Mouse (Mus musculus) gastrocnemius, adult 18-20 months (tissue): ENCODE results near the gene Gm10842. TPM values are rescaled to one million over a fixed set of nuclear protein-coding genes. Genes with fewer than 3 reads are reported as not detected.

ENCODE experiments used
- DNase-seq: peaks from one replicate; pipeline ENCODE4 v3.0.0; 2021; ENCODE audit warnings: low spot score
- total RNA-seq, 2 experiments: library from RNA; stranded (reverse); gene quantifications; 2 replicates each; pipeline ENCODE4 v1.2.3; 2021

Gm10842 gene
- total RNA-seq, 2 experiments from 2014 or later = not detected

DNA sequence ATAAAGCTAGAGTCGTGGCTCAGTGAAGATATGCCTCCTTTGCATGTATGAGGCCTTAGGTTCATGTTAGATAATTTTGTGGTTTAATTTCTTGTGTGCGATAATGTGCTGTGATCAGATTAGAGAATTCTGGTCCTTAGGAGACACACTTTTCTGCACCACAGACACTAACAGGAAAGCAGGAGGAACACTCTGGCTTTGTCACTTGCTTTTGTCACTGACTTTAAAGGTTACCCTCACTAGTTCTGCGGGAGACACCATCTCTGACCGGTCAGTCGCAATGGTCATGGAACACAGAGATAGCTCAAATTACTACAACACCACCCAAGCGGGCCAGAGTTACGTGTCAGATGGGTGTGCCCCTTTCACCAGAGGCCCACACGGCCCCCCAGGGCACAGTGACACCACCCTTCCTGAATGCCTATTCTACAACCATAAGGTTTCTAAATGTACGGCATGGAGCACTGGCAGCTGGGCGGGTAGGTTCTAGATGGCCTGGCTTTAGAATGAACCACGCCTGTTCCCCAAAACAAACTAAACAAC, 5.7 kb downstream of the Gm10842 start:
- no peak for DNase-seq

DNA sequence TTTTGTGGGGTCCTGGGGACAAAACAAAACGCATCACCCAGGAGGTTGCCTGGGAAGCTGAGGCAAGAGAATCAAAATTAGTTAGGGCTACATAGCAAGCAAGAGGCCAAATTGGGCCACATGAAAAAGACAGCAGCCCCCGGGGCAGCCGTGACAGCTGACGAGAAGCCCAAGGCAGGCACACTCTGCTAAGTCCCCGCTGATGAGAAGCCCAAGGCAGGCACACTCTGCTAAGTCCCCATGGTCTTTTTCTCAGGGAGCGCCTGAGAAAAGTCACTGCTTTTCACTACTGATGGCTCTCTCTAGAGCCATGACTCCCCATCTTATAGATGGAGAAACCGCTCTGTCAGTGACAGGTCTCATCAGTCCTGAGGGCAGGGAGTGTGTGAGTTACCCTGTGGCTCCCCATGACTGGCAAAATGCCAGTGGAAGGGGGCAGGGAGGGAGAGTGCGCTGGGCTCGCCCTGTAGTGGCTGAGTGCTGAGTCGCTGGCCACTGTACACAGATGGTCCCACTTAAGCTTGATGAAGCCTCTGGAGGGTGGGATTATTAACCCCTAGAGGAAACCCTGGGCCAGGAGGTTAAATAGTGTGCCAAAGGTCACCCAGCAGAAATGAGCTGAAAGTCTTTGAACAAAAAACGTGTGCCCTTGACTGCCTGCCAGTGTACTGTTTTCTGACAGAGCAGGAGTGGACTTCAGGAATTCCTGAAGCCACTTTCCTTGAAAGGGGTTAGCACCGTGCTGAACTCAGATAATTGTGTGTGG, 6.6 kb downstream of the Gm10842 start:
- DNase-seq = no peak

DNA sequence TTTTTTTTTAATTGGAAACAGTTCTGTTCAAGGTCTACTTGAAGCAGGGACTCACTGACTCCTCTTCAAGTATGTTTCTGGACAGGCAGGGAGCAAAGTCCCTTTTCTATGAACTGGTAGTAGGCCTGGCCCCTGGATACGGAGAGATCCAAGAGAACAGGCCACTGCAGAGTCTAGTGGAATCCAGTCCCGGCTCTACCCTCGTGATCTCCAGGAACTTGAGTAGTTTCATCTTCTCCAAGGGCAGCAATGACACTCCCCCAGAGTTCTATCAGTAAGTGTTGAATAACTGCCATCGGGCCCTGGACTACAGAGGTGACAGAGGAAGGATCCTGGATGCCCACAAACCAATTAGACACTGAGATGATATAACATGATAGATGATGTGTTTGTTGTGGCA, 9.2 kb downstream of the Gm10842 start:
- DNase-seq = no peak

DNA sequence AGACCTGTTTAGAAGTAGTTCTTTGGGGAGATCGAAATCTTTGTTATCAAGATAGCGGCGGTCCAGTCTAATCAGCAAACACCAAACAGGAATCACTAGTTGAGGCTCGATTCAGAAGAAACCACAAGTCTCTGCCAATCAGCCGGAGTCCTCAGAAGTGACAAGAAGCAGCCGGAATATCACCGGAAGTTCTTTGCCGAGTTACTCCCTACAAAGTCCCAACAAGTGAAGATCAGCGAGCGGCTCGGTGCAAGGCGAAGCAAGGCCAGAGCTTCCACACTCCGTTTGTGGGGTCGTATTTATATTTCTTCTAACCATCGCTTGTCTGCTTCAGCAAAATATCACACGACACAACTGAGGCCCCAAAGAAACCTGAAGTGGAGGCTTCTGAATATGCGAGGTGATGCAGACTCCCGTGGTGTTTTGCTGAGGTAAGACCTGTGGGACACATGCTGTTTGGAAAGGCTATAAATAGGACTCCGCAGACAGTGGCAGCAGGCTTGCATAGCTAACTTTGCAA, 10.1 kb downstream of the Gm10842 start:
- DNase-seq = no peak

DNA sequence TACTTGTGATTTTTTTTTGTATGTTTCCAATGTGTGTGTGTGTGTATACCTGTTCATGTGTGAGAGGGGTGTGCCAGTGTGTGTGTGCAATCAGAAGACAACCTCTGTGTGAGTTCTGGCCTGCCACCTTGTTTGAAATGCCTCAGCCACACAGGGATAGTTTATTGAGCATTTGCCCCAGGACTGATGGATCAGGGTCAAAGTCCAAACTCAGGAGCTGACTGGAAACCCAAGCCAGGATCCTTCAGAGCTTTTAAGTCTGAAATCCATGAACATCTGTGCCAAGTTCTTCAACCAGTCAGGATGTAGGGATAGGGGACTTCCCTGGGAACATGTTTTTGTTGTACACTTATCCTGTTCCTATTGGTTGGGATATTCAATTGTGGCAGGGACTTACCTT, 11.4 kb downstream of the Gm10842 start:
- no peak for DNase-seq

DNA sequence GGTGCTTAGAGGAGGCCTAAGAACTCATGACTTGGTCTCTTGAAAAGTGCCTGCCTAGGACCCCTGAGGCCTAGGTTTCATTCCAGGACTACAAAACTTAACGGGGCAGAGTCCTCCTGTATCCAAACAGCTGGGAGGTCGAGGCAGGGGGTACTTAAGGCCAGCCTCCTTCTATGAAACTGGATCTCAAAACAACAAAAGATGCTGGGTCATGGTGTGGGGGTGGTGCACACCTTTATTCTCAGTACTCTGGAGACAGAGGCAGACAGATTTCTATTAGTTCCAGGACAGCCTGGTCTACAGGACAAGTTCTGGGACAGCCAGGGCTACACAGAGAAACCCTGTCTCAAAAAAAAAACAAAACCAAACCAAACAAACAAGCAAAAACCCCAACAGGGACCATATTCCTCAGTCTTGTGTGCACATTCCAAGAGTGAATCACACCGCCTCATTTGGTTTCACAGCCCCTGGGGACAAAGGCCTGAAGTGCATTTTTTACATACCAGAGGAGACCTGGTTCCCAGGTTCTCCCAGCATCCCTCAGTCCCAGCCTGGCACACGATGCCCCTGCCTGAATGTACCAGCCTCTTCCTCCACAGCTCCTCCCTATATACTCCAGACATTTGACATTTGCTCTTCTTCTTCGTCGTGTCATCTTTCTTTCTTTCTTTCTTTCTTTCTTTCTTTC, 13.1 kb downstream of the Gm10842 start:
- no peak for DNase-seq

DNA sequence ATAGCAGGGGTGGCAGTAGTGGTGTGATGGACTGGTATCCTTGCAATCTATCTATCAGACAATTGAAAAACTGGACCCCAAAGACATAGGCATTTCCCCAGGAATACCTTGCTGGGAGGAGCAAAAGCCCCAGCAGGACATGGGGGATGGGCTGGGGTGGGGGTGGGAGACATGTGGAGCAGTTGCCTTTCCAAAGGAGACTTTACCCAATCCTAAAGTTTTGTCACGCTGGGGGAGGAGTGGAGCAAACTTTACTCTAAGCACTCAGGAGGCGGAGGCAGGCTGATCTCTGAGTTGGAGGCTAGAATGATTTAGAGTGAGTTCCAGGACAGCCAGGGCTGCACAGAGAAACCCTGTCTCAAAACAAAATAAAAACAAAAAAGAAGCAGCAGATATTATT, 14.7 kb downstream of the Gm10842 start:
- DNase-seq = no peak

DNA sequence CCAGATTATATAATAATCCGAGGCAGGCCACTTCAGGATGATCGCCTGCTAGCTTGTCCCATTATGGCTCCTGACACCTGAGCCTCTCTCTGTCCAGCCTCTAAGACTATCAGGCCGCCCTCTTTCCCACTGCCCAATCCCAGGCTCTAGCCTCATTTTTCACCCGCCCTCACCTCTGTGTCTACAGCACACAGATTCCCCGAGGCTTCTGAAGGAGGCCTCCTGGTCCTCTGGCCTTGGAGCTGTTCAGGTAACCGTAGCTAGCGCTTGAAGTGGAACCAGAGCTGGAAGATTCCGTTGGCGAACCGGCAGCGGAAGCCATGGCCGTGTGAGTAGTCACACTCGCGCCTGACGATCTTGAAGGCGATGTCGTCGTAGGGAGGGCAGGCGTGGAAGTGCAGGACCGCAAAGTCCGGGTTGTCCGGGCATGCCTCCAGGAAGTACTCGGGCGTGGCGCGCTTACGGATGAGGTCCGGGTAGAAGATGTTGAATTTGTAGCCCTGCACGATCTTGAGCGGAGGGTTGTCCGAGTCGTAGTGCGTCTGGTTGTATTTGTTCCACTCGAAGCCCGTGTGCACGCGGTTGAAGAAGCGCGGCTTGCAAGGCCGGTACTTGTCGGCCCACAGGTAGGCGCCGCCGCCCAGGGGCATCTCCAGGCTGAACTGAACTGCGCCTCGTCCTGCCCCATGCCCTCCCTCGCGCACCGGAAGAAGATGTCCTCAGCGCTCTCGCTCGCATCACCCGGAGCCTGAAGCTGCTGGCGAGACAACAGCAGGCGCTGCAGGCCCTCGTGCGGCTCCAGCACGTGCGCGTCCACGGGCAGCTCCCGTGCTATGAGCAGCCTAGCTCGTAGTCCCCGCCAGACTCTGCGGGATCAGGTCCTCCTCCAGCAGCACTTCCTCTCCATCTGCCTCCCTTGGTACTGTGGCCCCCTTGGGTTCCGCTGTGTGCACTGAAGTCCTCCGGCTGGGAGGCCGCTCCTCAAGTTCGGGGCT, 18.1 kb downstream of the Gm10842 start:
- no peak for DNase-seq

DNA sequence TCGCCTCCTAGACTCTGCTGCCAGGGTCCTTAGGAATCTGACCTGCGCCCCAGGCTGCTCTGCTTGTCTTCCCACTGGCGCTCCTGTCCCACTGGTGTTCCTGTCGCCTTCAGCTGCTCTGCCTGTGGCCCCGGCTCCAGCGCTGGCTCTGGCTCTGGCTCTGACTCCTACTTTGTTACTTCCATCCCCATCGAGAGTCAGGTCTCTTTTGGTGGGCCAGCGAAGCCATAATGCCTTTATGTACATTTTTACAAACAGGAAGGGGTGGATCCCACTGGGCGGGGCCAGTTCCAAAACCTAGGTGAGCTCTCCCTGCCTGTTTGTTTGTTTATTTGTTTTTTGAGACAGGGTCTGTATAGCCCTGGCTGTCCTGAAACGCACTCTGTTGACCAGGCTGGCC, 20.1 kb downstream of the Gm10842 start:
- DNase-seq = no peak

DNA sequence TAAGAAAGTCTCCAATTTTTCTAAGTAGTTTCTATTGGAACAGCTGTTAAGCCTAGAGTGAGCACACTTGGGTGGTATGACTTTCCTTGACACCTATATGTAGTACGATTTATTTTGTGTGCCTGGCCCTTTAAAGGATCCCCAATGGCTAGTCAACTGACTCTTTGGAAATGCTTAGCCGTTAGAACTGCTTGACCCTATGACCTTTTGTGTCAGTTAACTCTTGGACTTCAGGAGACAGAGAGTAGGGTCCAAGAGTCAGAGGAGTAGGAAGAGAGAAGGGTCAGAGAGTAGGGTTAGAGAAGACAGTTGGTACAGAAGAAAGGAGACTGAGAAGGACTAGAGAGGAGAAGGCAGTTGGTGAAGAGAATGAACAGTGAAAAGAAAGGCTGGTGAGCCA, 31.8 kb downstream of the Gm10842 start, which contains the start of gene Tlk2:
Gene Tlk2, plus strand, starts transcription at position 292 of the 400 bp plus-strand sequence.
- DNase-seq = no peak

DNA sequence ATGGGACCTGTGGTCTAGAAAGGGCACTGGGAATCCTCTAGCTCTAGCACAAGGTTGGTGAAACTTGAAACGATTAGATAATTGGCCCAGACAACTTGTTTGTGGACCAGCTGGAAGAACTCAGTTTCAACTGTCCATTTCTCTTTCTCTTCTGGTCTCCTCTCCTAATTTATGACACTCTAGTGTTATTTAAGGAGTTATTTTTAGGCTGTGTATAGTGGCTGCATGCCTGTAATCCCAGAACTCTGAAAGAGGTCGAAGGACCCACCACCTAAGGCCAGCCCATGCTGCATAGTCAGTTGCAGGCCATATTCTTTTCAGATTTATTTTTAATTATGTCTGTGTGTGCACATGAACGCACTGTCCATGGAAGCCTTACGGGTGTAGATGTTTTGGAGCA, 32.8 kb downstream of the Gm10842 start:
- peak; percentile 36 for DNase-seq

DNA sequence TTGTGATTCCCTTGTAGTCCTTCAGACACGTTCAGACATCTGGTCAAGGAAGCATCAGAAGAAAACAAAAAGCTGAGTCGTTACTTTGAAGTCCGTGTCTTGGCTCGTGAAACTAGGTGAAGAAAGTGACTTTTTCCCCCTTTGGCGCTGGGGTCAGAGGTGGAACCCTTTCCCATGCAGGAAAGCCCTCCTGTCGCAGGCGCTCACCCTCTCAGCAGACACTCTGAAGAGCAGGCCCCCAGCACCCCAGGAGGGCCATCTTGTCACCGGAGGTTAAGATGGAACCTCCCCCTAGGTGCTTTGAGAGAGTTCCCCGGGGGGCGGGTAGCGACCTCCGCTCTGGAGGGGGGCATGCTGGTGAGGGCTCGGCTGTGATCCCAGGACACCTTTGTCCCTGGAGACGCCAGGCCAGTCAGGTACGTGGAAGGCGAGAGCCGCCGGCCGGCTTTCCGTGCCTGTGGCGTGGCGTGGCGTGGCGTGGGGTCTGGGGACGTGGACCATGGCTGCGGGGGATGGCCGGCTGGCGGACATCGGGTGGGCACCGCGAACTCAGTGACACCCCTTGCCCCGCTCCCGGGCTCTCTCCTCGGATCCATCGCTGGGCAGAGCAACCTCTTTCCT, 33.9 kb downstream of the Gm10842 start:
- DNase-seq = peak; percentile 34

DNA sequence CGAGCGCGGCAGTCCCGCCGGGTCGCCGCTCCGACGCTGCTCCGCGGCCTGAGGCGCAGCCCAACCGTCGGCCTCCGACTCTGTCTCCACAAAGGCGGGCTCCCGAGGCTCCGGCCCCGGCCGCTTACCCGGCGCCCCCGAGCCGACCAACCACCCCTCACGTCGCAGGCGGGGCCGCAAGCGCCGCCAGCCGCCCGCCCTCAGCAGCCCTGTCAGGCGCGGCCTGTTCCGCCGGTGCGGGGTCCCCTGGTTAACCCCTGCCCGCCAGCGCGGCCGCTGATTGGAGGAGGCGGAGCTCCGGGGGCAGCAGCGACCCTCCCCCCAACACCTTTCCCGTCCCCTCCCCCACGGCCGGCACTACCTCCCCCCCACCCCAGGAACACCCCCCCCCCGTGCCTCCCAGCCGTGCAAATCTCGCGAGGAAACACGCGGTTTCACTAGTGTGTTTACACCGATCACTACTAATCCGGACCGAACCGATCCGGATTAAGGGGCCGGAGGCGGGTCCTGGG, 34.5 kb downstream of the Gm10842 start:
- DNase-seq = peak; percentile 88

DNA sequence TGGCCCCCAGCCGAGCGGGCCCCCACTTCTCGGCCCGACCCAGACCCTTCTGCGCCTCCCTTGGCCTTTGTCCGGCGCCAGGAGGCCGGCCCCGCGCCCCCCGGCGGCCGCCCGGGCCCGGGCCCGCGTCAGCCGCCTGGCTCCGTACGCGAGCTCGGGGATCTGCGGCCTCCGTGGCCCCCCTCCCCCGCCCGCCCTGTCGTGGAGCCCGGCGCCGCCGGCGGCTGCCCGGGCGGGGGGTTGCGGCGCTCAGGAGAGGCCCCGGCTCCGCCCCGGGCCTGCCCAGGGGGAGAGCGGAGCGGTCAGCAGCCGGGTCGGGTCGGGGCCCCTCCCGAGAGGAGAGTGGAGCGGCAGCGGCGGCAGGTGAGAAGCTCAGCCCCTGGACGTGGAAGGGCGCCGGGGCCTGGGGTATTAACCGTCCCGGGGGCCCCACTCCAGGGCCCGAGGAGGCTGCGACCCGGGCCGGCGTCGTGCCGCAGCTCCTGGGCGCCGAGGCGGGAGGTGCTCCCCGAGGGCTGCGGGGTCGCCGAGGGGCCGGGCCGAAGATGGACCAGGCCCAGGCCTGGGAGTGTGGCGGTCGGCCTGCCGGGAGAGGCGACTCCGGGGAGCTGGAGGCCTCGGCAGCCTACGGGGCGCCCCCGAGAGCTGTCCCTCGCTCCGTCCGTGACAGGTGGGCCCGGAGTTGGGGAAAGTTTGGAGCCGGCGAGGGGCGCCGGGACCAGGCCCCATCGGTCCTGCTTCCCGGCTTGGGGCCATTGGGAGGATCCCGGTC, 35.2 kb downstream of the Gm10842 start:
- DNase-seq = peak; percentile 26

DNA sequence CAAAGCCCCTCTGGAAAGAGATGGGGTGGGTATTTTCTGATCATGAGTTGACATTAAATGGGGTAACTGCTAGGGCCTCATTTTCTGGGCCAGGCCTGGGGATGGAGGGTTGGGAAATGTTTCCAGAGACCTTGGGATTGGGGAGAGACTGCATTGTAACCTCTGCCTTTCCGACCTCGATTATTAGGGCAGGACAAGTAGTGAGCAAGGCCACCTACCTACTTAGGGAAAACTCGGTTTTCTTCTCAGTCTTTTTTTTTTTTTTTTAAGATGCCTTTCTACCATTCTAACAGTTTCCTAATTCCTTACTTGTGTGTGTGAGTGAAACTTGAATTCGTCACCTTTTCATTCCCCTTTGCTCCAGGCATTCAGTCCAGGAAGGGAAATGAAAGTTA, 35.8 kb downstream of the Gm10842 start:
- no peak for DNase-seq

DNA sequence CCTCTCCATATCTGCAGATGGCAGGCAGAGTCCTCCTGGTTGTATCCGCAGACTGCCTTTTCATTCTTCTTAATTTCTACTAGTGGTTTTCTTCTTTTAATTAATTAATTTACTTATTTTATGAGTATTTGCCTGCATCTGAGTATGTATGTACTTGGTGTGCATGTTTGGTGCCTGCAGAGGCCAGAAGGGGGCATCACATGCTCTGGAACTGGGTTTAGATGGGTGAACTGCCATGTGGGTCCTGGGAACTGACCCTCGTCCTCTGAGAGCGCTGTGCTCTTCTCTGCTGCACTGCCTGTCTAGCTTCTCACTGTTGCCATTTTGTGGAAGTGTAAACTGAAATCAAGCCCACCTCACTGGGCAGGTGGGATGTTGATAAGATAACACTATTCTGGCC, 38.0 kb downstream of the Gm10842 start:
- no peak for DNase-seq

DNA sequence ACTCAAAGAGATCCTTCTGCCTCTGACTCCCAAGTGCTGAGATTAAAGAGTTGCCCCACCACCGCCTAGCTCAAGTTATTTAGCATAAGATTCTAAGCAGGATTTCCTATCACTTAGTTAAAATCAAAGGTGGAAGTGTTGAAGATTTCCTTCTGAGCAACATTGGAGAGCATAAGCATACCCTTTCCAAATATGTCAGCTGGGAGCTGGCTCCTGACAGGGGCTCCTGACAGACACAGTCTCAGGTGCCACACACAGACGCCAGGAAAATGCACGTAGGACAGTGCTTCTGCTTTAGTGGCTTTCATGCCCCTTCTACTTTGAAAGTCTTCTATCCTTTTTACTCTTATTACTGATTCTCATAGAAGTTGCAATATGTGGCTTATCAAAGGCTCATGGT, 45.5 kb downstream of the Gm10842 start:
- no peak for DNase-seq
